Mouse (Mus musculus) neural tube, embryonic 12.5 days (tissue): ENCODE results near the gene Wwox. TPM values are rescaled to one million over a fixed set of nuclear protein-coding genes. Genes with fewer than 3 reads are reported as not detected.

Source experiments
- ATAC-seq: fragments of 200-750 bp; cut with Nextera tagmentation; 2 replicates; pipeline ENCODE4 v1.8.0; 2017; ENCODE audit warnings: low read depth, mild to moderate bottlenecking, moderate TSS enrichment, moderate library complexity; ENCODE audit not compliant: low FRiP score
- H3K27ac ChIP-seq: fragments of 300-500 bp; sonication (generic); 2 replicates; pipeline ENCODE4 v1.5.1; 2016
- H3K27me3 ChIP-seq: fragments of 300-500 bp; sonication (generic); replicated peaks from 2 replicates; pipeline ENCODE4 v1.6.1; 2016; ENCODE audit warnings: mild to moderate bottlenecking
- H3K36me3 ChIP-seq: fragments of 300-500 bp; sonication (generic); 2 replicates; pipeline ENCODE4 v1.6.1; 2016; ENCODE audit warnings: mild to moderate bottlenecking
- H3K4me1 ChIP-seq: fragments of 300-500 bp; sonication (generic); 2 replicates; pipeline ENCODE4 v1.6.1; 2016
- H3K4me2 ChIP-seq: fragments of 300-500 bp; sonication (generic); replicated peaks from 2 replicates; pipeline ENCODE4 v1.6.1; 2016; ENCODE audit warnings: mild to moderate bottlenecking
- H3K4me3 ChIP-seq: fragments of 300-500 bp; sonication (generic); 2 replicates; pipeline ENCODE4 v1.5.1; 2016
- H3K9ac ChIP-seq: fragments of 300-500 bp; sonication (generic); 2 replicates; pipeline ENCODE4 v1.6.1; 2016; ENCODE audit warnings: mild to moderate bottlenecking
- H3K9me3 ChIP-seq: fragments of 300-500 bp; sonication (generic); 2 replicates; pipeline ENCODE4 v1.6.1; 2016; ENCODE audit warnings: mild to moderate bottlenecking
- WGBS: fragments of 180-500 bp; shearing (Covaris S2); methylation state at CpG from one replicate; pipeline ENCODE4 v1.1.7; 2016; 5-methylcytosine and 5-hydroxymethylcytosine counted together
- polyA plus RNA-seq: library from polyadenylated mRNA; unstranded; fragments of >200 nt; fragmentation: Nextera tagmentation; extraction: Ambion mirVana; gene quantifications from 2 replicates; pipeline ENCODE4 v1.2.1, GENCODE M21; 2016

The Wwox gene
- polyA plus RNA-seq, 1 experiment from 2014 or later: 12.7 TPM

DNA sequence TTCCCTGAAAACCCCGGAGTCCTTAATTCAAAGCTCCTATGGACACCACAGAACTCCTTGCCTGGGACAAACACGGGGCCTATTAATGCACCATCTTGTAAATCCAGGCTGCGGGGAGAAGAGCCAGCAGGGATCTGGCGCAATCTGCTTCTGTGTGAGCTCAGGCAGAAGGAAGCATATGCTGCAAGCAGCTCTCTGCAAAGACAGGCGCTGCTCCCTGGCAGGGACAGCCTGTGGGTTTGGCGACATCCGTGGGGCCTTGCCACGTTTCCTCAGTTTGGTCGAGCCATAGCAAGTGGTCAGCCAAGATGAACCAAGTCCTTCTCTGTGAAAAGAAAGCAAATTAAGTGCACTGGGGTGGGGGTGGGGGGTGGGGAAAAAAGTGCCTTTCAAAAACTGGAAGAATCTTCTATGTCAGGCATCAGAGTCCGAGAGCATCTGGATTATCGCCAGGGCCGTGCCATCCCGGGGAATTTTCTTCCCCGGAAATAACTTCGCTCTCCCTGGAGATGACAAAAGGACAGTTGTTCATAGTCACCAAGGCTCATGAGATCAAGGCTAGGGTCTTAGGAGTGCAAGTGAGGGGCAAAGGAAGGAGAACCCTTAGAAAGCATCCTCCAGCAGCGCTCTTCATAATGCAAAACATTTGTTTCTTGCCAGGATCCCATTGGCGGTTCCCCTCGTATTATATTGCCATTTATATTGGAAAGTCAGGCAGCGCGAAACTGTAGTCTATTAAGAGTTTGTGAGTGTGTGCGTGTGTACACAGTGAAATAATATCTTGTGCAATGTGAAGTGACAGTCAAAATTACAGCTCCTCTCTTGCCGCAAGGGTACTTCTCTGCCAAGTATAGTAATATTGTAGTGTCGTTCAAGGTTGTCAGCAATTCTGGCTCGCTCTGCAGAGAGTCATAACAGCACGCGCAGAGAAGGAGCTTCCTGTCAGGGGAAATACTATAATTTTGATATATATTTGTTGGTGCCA, 152.1 kb downstream of the Wwox start:
- no peak overlapping the region for H3K4me3 ChIP-seq
- H3K4me1 ChIP-seq: peaks cover 32% of the 10 kb centered on the region
- peak overlapping the region; percentile 38 for H3K4me2 ChIP-seq
- H3K36me3 ChIP-seq: no peaks in the 10 kb centered on the region
- H3K27ac ChIP-seq: peak overlapping the region; percentile 47
- WGBS: 32% methylated on average over 26 of the region's 26 CpGs
- ATAC-seq: peak; percentile 45; the same call in 1 of the 2 replicates
- H3K9ac ChIP-seq: no peak overlapping the region
- no peaks in the 10 kb centered on the region for H3K27me3 ChIP-seq
- H3K9me3 ChIP-seq: peaks cover 5% of the 10 kb centered on the region; the same call in 1 of the 2 replicates

DNA sequence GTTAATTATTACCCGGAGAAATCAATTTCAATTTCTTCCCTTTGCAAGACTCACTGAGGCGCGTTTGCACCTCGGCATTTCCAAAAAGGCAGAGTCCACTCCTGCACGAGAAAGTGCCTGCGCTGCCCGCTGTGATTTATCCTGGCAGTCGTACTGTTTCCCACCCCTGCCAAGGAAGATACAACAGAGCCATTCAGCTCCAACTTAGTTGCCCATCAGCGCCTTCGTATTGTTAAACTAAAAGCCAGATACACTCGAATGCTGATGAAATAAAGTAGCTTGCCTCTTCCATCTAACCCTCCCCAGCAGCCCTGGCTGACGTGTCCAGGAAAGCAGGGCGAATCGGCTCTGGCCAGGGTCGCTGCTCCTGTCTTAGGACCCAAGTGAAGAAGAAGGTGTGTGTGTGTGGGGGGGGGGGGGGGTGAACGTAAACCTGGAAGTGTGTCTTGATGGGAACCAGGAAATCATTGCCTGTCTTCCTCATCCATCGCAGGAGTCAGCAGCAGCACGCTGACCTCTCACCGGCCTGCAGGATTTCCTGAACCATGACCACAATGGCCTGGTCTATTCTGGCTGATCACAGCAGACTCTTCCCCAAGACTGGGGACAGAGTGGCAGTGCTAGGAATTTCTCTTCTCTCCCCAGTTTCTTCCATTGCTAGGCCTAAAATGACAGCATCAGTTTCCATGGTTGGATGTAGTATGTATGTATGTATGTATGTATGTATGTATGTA, 154.1 kb downstream of the Wwox start:
- Histone ChIP-seq H3K27ac (no peak overlapping the region), H3K4me1 (peaks cover 38% of the 10 kb centered on the region), H3K36me3 (no peaks in the 10 kb centered on the region), H3K27me3 (no peaks in the 10 kb centered on the region), H3K4me3 (no peak overlapping the region), H3K9me3 (peaks cover 5% of the 10 kb centered on the region; the same call in 1 of the 2 replicates), H3K9ac (0 out of 2 replicates have a peak overlapping the region, but pooled peaks have one; percentile 8), H3K4me2 (peak overlapping the region; percentile 36)
- 24% methylated on average over 19 of the region's 19 CpGs for WGBS
- ATAC-seq: no peak; the same call in 1 of the 2 replicates

DNA sequence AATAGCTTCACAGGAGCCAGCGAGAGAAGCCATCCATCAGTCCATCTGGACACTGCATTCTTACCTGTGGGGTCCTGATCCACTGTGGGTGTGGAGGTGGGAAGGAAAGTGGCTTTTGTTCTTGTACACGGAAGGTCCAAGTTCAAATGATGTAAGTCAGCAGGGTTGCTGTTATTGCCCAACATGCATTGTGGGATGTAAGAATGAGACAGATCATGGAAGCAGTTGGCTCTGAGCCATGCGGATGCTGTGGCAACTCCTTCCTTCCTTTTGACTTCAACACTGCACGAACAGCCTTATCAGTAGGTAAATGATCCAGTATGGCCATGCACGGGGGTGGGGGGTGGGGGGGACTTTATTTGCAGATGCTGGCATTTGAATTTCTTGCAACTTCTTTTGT, 155.4 kb downstream of the Wwox start:
- Histone ChIP-seq H3K27me3 (no peaks in the 10 kb centered on the region), H3K4me2 (no peak overlapping the region), H3K27ac (no peak overlapping the region), H3K9ac (no peak overlapping the region), H3K36me3 (no peaks in the 10 kb centered on the region), H3K9me3 (peaks cover 5% of the 10 kb centered on the region; the same call in 1 of the 2 replicates), H3K4me1 (peaks cover 44% of the 10 kb centered on the region), H3K4me3 (no peak overlapping the region)
- no peak for ATAC-seq
- WGBS: 83% methylated on average over 5 of the region's 5 CpGs

DNA sequence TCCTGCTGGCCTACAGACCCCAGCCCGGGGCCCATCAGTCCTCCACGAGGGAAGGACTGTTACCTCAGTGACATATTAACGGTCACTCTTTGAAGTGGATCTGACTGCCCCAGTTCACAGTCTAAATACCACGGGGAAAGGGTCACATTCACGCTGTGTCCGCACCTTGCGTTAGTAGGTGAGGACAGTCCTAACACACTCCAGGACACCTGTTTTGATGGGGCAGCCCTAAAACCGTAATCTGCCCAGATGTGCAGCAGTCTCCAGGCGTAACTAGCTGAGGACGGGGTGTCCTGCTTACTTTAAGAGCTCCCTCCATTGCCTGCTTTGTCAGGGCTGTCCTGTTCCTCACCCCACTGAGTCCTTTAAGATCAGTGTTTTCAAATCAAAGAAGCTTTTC, 160.1 kb downstream of the Wwox start:
- H3K9ac ChIP-seq: no peak overlapping the region
- ATAC-seq: no peak
- H3K36me3 ChIP-seq: no peaks in the 10 kb centered on the region
- 10% methylated on average over 10 of the region's 10 CpGs for WGBS
- H3K4me1 ChIP-seq: peaks cover 31% of the 10 kb centered on the region
- no peak overlapping the region for H3K4me3 ChIP-seq
- no peaks in the 10 kb centered on the region for H3K27me3 ChIP-seq
- H3K4me2 ChIP-seq: no peak overlapping the region
- peaks cover 5% of the 10 kb centered on the region; the same call in 1 of the 2 replicates for H3K9me3 ChIP-seq
- no peak overlapping the region for H3K27ac ChIP-seq

DNA sequence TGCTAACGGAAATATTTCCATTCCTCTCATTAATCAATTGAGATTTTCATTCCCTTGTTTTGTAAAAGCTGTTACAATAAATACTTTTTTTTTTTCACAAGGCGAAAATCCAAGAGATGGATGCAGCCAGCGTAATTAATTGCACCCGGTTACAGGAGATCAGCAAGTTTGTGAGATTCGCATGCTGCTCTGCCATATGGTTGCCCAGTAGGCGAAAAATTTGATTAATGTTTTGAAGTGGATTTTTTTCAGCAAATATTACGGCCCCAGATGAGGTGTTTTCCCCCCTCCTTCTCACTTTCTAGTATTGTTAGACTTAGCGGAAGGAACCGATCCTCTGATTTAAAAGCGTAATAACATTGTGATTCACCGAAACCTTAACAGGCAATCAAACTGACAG, 160.7 kb downstream of the Wwox start:
- 31% methylated on average over 11 of the region's 11 CpGs for WGBS
- Histone ChIP-seq H3K9me3 (peaks cover 5% of the 10 kb centered on the region; the same call in 1 of the 2 replicates), H3K4me1 (peaks cover 35% of the 10 kb centered on the region), H3K4me3 (no peak overlapping the region), H3K36me3 (no peaks in the 10 kb centered on the region), H3K27me3 (no peaks in the 10 kb centered on the region), H3K9ac (no peak overlapping the region), H3K4me2 (no peak overlapping the region), H3K27ac (no peak overlapping the region)
- ATAC-seq: no peak

DNA sequence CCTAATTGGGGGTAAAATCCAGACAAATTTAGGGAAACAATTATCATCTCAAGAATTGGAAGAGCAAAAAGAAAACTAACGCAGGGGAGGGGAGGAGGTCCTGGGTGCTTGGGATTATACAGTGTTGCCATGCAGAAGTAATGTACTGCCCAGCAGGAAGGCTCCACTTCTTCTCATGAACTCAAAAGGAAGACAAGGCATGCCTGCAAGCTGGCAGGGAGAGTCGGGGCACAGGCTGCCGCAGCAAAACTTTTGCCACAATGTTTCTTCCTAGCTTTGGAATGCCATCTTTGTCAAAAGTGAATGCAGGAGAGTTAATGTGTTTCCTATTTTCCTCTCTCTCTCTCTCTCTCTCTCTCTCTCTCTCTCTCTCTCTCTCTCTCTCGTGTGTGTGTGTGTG, 163.6 kb downstream of the Wwox start:
- no peaks in the 10 kb centered on the region for H3K9me3 ChIP-seq
- peak; percentile 68; the same call in 1 of the 2 replicates for ATAC-seq
- H3K27ac ChIP-seq: no peak overlapping the region
- H3K4me1 ChIP-seq: peaks cover 29% of the 10 kb centered on the region
- H3K4me2 ChIP-seq: no peak overlapping the region; the same call in 1 of the 2 replicates
- no peaks in the 10 kb centered on the region for H3K36me3 ChIP-seq
- H3K9ac ChIP-seq: no peak overlapping the region
- H3K4me3 ChIP-seq: no peak overlapping the region
- no peaks in the 10 kb centered on the region for H3K27me3 ChIP-seq
- 15% methylated on average over 3 of the region's 4 CpGs for WGBS

DNA sequence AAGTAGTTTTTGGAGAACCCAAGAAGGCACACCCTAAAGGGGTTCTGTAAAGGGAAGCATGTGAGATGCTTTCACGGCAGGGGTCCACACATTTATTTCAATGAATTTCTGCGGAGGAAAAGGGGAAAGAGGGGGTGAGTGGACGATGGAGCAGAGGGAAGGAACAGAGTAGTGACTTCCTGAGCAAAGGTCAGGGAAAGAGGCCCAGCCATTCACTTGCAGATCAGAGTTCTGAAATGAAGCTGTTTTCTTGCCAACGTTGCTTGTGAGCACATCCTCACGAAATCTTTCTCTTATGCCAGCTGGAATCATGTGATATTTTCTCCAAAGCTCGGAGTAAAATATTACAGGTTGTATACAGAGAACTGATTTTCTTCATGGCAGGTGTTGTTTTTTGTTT, 164.1 kb downstream of the Wwox start:
- ATAC-seq: no peak
- Histone ChIP-seq H3K27me3 (no peaks in the 10 kb centered on the region), H3K9me3 (no peaks in the 10 kb centered on the region), H3K27ac (no peak overlapping the region), H3K36me3 (no peaks in the 10 kb centered on the region), H3K4me2 (peak overlapping the region; percentile 27; the same call in 1 of the 2 replicates), H3K4me1 (peaks cover 29% of the 10 kb centered on the region), H3K9ac (no peak overlapping the region), H3K4me3 (no peak overlapping the region)
- 30% methylated on average over 6 of the region's 6 CpGs for WGBS

DNA sequence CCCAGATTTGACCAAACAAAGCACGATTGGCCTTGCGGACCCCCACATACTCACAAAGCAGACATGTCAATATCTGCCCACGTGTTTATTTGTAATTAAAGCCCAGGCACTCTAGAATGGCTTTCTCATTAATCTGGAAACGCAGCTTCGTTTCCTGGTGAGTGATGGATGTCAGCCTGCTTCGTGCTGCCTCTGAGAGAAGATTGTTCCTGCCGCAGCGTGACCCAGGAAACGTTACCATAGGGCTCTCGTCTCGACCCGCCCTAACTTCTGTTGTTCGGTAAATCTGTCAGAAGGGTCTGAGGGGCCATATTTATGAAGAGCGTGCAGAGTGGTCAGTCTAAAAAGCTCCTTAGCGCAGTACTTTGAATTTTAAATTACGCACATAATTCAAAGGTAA, 164.9 kb downstream of the Wwox start:
- no peaks in the 10 kb centered on the region for H3K27me3 ChIP-seq
- H3K9ac ChIP-seq: no peak overlapping the region
- ATAC-seq: peak; percentile 44; the same call in 1 of the 2 replicates
- H3K27ac ChIP-seq: no peak overlapping the region
- no peaks in the 10 kb centered on the region for H3K9me3 ChIP-seq
- peaks cover 27% of the 10 kb centered on the region for H3K4me1 ChIP-seq
- no peaks in the 10 kb centered on the region for H3K36me3 ChIP-seq
- WGBS: 14% methylated on average over 16 of the region's 16 CpGs
- peak overlapping the region; percentile 41 for H3K4me2 ChIP-seq
- no peak overlapping the region for H3K4me3 ChIP-seq

DNA sequence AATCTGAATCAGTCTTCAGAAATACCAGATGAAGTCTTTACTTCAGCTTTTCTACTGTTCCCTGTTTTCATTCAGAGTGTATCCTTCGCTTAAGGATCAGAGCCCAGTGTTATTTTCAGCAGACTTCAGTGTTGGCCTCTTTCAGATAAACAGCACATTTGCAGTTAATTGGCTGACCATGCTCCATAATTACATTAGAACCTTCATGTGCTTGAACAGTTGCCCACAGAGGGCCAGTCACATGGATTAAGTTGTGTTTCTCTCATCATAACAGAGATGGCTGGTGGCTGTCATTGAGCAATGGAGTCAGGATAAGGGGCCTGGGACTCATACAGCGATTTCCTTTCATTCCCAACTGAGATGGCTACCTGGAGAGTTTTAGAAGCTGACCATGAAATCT, 166.2 kb downstream of the Wwox start:
- H3K27ac ChIP-seq: no peak overlapping the region
- peaks cover 20% of the 10 kb centered on the region for H3K4me1 ChIP-seq
- no peak overlapping the region for H3K9ac ChIP-seq
- WGBS: 83% methylated on average over 2 of the region's 2 CpGs
- no peaks in the 10 kb centered on the region for H3K36me3 ChIP-seq
- ATAC-seq: no peak
- H3K27me3 ChIP-seq: no peaks in the 10 kb centered on the region
- H3K9me3 ChIP-seq: no peaks in the 10 kb centered on the region
- no peak overlapping the region for H3K4me3 ChIP-seq
- H3K4me2 ChIP-seq: no peak overlapping the region

DNA sequence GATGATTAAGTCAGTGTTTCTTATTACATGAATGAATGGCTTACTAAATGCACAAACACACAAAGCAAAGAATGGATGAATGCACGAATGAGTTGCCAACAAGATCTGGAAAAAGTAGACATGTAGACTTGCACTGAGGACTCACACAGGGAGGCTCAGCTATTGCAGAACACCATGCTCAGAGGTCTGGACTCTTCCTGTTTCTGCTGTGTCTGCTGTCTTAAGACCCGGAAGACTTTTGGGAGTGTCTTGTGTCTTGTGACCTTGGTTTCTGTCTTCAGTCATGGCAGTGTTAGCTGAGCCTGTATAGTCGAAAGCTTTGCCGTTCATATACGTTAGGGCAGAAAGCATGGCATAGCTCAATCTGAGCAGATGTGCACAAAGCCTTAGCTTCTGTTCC, 169.9 kb downstream of the Wwox start:
- Histone ChIP-seq H3K36me3 (no peaks in the 10 kb centered on the region), H3K27ac (no peak overlapping the region), H3K4me2 (no peak overlapping the region), H3K27me3 (no peaks in the 10 kb centered on the region), H3K4me3 (no peak overlapping the region), H3K9me3 (no peaks in the 10 kb centered on the region), H3K9ac (no peak overlapping the region), H3K4me1 (peaks cover 7% of the 10 kb centered on the region)
- WGBS: 95% methylated on average over 5 of the region's 5 CpGs
- ATAC-seq: no peak

DNA sequence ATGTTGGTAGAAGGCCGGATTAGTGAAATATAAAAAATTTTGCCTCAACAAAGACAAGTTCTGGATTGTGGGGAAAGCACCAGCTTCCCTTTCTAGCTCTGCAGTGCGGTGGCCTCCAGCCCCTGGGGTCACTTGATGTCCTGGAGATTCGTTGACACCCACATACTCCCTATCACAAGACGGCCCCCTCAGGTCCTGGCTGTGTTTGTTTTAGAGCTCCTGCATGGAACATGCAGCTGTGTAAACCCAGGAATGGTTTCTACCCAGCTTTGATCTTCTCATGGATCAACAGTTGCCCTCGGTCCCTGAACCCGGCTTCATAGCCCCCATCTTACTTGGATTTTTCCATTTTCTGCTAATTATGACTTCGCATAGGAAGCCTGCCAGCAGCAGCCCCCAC, 171.6 kb downstream of the Wwox start:
- no peak overlapping the region for H3K9ac ChIP-seq
- ATAC-seq: no peak
- H3K36me3 ChIP-seq: no peaks in the 10 kb centered on the region
- no peak overlapping the region for H3K4me3 ChIP-seq
- H3K9me3 ChIP-seq: no peaks in the 10 kb centered on the region
- 70% methylated on average over 7 of the region's 7 CpGs for WGBS
- no peaks in the 10 kb centered on the region for H3K27me3 ChIP-seq
- no peak overlapping the region for H3K4me2 ChIP-seq
- H3K4me1 ChIP-seq: no peaks in the 10 kb centered on the region
- H3K27ac ChIP-seq: no peak overlapping the region

DNA sequence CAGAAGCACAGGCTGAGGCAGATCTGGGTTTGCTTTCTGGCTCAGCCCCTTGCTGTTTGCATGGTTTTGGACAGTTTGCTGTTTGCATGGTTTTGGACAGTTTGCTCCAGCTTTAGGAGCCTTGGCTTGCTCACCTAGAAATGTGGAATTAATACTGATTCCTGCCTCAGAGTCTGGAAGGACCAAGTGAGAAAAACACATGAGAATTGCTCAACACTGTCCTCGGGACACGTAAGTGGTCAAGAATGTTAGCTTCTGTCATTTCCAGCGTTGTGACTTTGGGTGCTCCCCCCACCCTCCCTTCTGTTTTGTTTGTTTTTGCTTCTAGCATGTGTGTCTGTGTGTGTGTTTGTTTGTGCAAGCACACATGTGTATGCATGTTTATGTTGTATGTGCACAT, 172.6 kb downstream of the Wwox start:
- ATAC-seq: no peak
- 86% methylated on average over 3 of the region's 3 CpGs for WGBS
- no peak overlapping the region for H3K4me3 ChIP-seq

More for the DNA sequence above, 172.6 kb downstream of the Wwox start:
- H3K27ac ChIP-seq: no peak overlapping the region
- no peaks in the 10 kb centered on the region for H3K4me1 ChIP-seq
- no peak overlapping the region for H3K4me2 ChIP-seq
- no peaks in the 10 kb centered on the region for H3K36me3 ChIP-seq
- no peak overlapping the region for H3K9ac ChIP-seq
- no peaks in the 10 kb centered on the region for H3K27me3 ChIP-seq
- no peaks in the 10 kb centered on the region for H3K9me3 ChIP-seq
